Mouse (Mus musculus): Measurements from ENCODE around the gene 2310011J03Rik. TPM values are rescaled to one million over a fixed set of nuclear protein-coding genes. Genes with fewer than 3 reads are reported as not detected.
"Not testable (repeated sequence)": the region's sequence is repeated elsewhere in the genome, so short reads cannot be mapped to it uniquely, and the experiment has no call there.

Gene 2310011J03Rik
- polyA plus RNA-seq, 1 experiment from 2014 or later: 49.2 TPM

GRCm38 (mm10) chr10:80355431-80355830 lies 35.1 kb upstream of the 2310011J03Rik start:
- 10% methylated on average over 9 of the region's 9 CpGs for WGBS
- no peak for ATAC-seq (ENCODE audit: low read depth)
- Histone ChIP-seq H3K4me1 (replicated peaks; ENCODE audit: control insufficient read depth, insufficient read depth, low read length) (peaks cover 5% of the 10 kb centered on the region; the same call in 1 of the 2 replicates), H3K4me2 (ENCODE audit: low read depth, low read length) (no peak overlapping the region), H3K9ac (ENCODE audit: low read length) (no peak overlapping the region), H3K9me3 (ENCODE audit: control insufficient read depth, low read length) (no peaks in the 10 kb centered on the region), H3K27me3 (ENCODE audit: control insufficient read depth, insufficient read depth, low read depth, low read length) (peaks cover 59% of the 10 kb centered on the region), H3K36me3 (ENCODE audit: control insufficient read depth, insufficient read depth, low read length) (no peaks in the 10 kb centered on the region), H3K27ac (ENCODE audit: low read length) (no peak overlapping the region), H3K4me3 (ENCODE audit: low read length) (no peak overlapping the region)

DNA sequence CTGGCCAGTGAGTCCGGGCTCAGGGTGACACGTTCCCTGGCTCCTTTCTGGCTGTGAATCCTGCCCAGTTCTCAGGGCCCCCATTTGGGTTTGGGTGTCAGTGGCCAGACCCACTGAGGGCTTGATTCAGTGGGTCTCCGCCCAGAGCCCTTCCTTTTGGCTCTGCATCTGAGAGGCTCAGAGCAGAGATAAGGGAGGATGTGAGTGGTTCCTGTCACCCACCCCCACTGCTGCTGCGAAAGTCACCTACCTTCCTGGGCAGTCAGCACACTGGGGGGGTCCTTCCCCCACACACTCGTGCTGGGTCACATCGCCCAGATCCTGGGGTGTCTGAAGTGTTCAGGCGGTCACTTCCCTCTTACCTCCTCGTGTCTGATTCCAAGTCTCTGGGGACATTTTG lies 32.4 kb upstream of the 2310011J03Rik start:
- no peaks in the 10 kb centered on the region for H3K36me3 ChIP-seq (ENCODE audit: control insufficient read depth, insufficient read depth, low read length)
- no peak overlapping the region for H3K4me2 ChIP-seq (ENCODE audit: low read depth, low read length)
- no peak for ATAC-seq (ENCODE audit: low read depth)
- H3K9ac ChIP-seq (ENCODE audit: low read length): no peak overlapping the region
- H3K9me3 ChIP-seq (ENCODE audit: control insufficient read depth, low read length): no peaks in the 10 kb centered on the region
- H3K27ac ChIP-seq (ENCODE audit: low read length): no peak overlapping the region
- WGBS: 50% methylated on average over 8 of the region's 8 CpGs
- H3K4me3 ChIP-seq (ENCODE audit: low read length): no peak overlapping the region
- peaks cover 21% of the 10 kb centered on the region for H3K4me1 ChIP-seq (replicated peaks; ENCODE audit: control insufficient read depth, insufficient read depth, low read length)
- peaks cover 69% of the 10 kb centered on the region for H3K27me3 ChIP-seq (ENCODE audit: control insufficient read depth, insufficient read depth, low read depth, low read length)

DNA sequence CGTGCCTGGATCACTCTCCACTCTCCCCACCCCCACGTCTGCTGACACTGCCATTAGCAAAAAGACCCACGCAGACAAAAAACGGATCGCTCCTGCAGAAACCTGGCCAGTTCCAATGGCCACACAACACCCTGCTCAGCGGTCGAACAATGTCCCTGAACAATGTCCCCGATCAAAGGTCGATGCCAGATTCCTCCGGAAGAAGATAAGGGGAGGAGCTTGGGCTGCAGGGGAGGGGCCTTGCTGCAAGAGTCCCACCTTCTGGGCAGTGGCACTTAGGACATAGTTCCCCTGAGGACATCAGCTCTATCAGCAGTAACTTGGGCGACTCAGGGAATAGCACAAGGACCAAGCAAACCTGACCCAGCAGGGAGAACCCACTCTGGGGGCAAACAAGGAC lies 31.6 kb upstream of the 2310011J03Rik start:
- H3K36me3 ChIP-seq (ENCODE audit: control insufficient read depth, insufficient read depth, low read length): no peaks in the 10 kb centered on the region
- H3K27me3 ChIP-seq (ENCODE audit: control insufficient read depth, insufficient read depth, low read depth, low read length): peaks cover 69% of the 10 kb centered on the region
- H3K4me1 ChIP-seq (replicated peaks; ENCODE audit: control insufficient read depth, insufficient read depth, low read length): peaks cover 26% of the 10 kb centered on the region
- no peaks in the 10 kb centered on the region for H3K9me3 ChIP-seq (ENCODE audit: control insufficient read depth, low read length)
- H3K9ac ChIP-seq (ENCODE audit: low read length): no peak overlapping the region
- ATAC-seq (ENCODE audit: low read depth): no peak
- H3K4me2 ChIP-seq (ENCODE audit: low read depth, low read length): no peak overlapping the region
- no peak overlapping the region for H3K27ac ChIP-seq (ENCODE audit: low read length)
- 22% methylated on average over 11 of the region's 11 CpGs for WGBS
- H3K4me3 ChIP-seq (ENCODE audit: low read length): no peak overlapping the region

DNA sequence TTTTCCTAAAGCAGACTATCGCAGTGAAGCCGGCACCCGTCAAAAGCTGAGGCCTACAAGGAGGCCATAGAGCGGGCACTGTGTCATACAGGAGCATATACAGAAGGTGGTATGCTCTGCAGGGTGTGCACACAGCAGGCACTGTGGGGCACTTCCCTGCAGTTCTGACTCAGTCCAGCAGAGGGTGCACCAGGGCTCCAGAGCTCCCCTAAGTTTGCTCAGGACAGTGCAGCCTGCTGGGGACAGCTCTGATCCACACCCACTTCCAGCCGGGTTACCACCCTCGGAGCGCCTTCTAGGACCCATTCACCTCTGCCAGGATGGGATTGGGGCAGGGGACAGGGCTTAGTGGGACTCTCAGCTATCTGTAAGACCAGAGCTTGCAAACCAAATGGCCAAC lies 30.0 kb upstream of the 2310011J03Rik start:
- Histone ChIP-seq H3K36me3 (ENCODE audit: control insufficient read depth, insufficient read depth, low read length) (no peaks in the 10 kb centered on the region), H3K9me3 (ENCODE audit: control insufficient read depth, low read length) (no peaks in the 10 kb centered on the region), H3K4me3 (ENCODE audit: low read length) (no peak overlapping the region), H3K9ac (ENCODE audit: low read length) (no peak overlapping the region), H3K4me1 (replicated peaks; ENCODE audit: control insufficient read depth, insufficient read depth, low read length) (peaks cover 22% of the 10 kb centered on the region), H3K4me2 (ENCODE audit: low read depth, low read length) (no peak overlapping the region), H3K27ac (ENCODE audit: low read length) (no peak overlapping the region), H3K27me3 (ENCODE audit: control insufficient read depth, insufficient read depth, low read depth, low read length) (peaks cover 61% of the 10 kb centered on the region)
- peak; percentile 77 for ATAC-seq (ENCODE audit: low read depth)
- WGBS: 0% methylated on average over 7 of the region's 7 CpGs

DNA sequence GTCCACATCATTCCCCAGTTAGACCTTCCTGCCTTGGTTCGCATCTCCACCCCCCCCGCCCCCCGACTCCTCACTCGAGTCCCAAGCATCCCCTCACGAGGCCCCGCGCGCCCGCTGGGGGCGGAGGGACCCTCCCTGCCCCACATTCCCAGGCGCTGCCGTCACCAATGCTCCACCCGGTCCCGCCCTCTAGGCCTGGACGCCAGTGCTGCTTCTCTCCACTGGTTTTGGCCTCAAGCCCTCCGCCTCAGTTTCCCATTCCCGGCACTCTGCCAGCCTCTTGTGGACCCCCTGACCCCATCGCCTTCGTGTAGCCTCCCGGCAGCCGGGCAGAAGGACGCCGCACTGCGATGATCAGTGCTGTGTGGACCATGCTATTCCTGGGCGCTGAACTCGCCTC lies 28.6 kb upstream of the 2310011J03Rik start:
- no peak overlapping the region; the same call in 1 of the 2 replicates for H3K9ac ChIP-seq (ENCODE audit: low read length)
- no peaks in the 10 kb centered on the region for H3K36me3 ChIP-seq (ENCODE audit: control insufficient read depth, insufficient read depth, low read length)
- H3K9me3 ChIP-seq (ENCODE audit: control insufficient read depth, low read length): no peaks in the 10 kb centered on the region
- ATAC-seq (ENCODE audit: low read depth): 0 out of 2 replicates have a peak, but pooled peaks have one; percentile 20
- H3K27me3 ChIP-seq (ENCODE audit: control insufficient read depth, insufficient read depth, low read depth, low read length): peaks cover 58% of the 10 kb centered on the region
- 10% methylated on average over 25 of the region's 26 CpGs for WGBS
- H3K4me3 ChIP-seq (ENCODE audit: low read length): peak overlapping the region; percentile 46
- H3K4me2 ChIP-seq (ENCODE audit: low read depth, low read length): peak overlapping the region; percentile 66
- H3K4me1 ChIP-seq (replicated peaks; ENCODE audit: control insufficient read depth, insufficient read depth, low read length): peaks cover 32% of the 10 kb centered on the region
- H3K27ac ChIP-seq (ENCODE audit: low read length): no peak overlapping the region

DNA sequence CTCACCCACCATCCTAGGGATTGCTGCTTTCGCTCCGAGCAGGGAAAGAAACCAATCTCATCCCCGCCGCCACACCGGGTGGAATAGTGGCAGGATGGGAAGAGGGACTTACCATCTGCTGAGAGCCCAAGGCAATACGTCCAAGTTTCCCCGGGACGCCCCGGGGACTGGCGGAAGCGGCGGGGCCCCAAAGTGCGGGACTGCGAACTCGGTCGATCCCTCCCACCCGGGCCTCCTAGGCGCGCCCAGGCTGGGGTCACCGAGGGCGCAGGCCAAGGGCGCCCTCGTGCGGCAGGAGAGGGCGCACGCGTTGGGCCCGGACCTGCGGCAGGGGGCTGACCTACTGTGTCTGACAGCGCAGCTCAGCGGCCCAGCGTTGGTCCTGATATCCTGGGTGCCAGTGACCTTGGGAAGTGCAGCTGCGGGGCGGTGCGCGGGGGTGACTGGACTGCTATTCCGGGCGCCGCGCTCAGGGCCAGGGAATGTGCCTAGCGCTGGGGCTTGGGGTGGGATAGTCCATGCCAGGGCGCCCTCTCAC lies 28.0 kb upstream of the 2310011J03Rik start, which contains the start of gene Adamtsl5:
TSS of gene Adamtsl5 (minus strand) at position 169 of the 538 bp plus-strand sequence.
- Histone ChIP-seq H3K4me3 (ENCODE audit: low read length) (peak within 1 kb of the TSS; percentile 46), H3K4me1 (replicated peaks; ENCODE audit: control insufficient read depth, insufficient read depth, low read length) (peaks cover 39% of the 10 kb centered on the region), H3K9me3 (ENCODE audit: control insufficient read depth, low read length) (no peaks in the 10 kb centered on the region), H3K4me2 (ENCODE audit: low read depth, low read length) (peak within 1 kb of the TSS; percentile 66), H3K9ac (ENCODE audit: low read length) (peak within 1 kb of the TSS; percentile 55), H3K27me3 (ENCODE audit: control insufficient read depth, insufficient read depth, low read depth, low read length) (peaks cover 64% of the 10 kb centered on the region), H3K36me3 (ENCODE audit: control insufficient read depth, insufficient read depth, low read length) (no peaks in the 10 kb centered on the region), H3K27ac (ENCODE audit: low read length) (no peak within 1 kb of the TSS)
- peak; percentile 42 for ATAC-seq (ENCODE audit: low read depth)
- 1% methylated on average over 37 of the region's 42 CpGs for WGBS

DNA sequence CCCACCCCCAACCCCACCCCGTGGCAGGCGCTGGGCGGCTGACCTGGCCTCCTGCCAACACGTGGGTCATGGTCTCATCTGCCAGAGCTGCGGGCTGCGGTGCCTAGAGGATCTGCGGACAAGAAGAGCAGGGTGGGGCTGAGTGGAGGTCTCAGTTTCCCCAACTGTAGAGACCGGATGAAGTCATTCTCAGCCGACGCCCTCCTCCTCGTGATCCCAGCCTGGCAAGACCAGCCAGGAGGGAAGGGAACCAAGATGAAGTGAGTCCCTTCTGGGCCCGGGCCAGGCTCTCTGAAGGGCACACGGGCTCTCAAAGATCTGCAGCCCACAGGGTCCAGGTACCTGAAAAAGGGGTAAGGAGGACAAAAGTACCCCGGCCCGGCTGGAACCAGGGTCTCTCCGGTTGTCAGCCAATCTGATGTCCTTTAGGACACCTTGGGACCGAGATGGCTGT lies 27.2 kb upstream of the 2310011J03Rik start:
- H3K4me1 ChIP-seq (replicated peaks; ENCODE audit: control insufficient read depth, insufficient read depth, low read length): peaks cover 41% of the 10 kb centered on the region
- ATAC-seq (ENCODE audit: low read depth): no peak
- H3K36me3 ChIP-seq (ENCODE audit: control insufficient read depth, insufficient read depth, low read length): no peaks in the 10 kb centered on the region
- H3K4me3 ChIP-seq (ENCODE audit: low read length): peak overlapping the region; percentile 46; the same call in 1 of the 2 replicates
- H3K4me2 ChIP-seq (ENCODE audit: low read depth, low read length): peak overlapping the region; percentile 66
- peaks cover 69% of the 10 kb centered on the region for H3K27me3 ChIP-seq (ENCODE audit: control insufficient read depth, insufficient read depth, low read depth, low read length)
- WGBS: 11% methylated on average over 17 of the region's 17 CpGs
- H3K27ac ChIP-seq (ENCODE audit: low read length): no peak overlapping the region
- H3K9me3 ChIP-seq (ENCODE audit: control insufficient read depth, low read length): no peaks in the 10 kb centered on the region
- H3K9ac ChIP-seq (ENCODE audit: low read length): peak overlapping the region; percentile 55

- H3K36me3 ChIP-seq (ENCODE audit: control insufficient read depth, insufficient read depth, low read length); H3K4me2 ChIP-seq (ENCODE audit: low read depth, low read length); H3K27ac ChIP-seq (ENCODE audit: low read length); ATAC-seq (ENCODE audit: low read depth); H3K9ac ChIP-seq (ENCODE audit: low read length); H3K4me3 ChIP-seq (ENCODE audit: low read length); H3K9me3 ChIP-seq (ENCODE audit: control insufficient read depth, low read length): not testable (repeated sequence)
- WGBS: 75% methylated on average over 5 of the region's 6 CpGs
- peaks cover 75% of the 10 kb centered on the region for H3K27me3 ChIP-seq (ENCODE audit: control insufficient read depth, insufficient read depth, low read depth, low read length)
- peaks cover 51% of the 10 kb centered on the region for H3K4me1 ChIP-seq (replicated peaks; ENCODE audit: control insufficient read depth, insufficient read depth, low read length)
These were observed 25.6 kb upstream of the 2310011J03Rik start for GRCm38 (mm10) chr10:80345929-80346328.

DNA sequence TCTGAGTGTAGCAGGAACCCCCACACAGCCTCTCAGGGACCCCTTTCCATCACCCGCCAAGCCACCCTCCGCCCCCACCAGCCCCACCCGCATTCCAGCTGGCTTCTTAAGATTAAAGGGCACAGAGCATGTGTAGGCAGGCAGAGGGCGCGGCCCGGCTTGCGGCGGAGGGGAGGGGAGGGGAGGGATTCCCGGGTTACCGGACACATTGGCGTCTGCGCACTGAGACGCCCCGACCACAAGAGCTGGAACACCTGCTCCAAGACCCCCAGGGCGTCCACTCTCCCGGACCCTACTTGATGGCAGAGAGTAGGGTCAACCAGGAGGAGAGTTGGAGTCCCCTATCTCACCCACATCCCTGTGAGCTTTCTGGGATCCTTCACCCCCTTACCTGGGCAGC lies 24.8 kb upstream of the 2310011J03Rik start:
- no peaks in the 10 kb centered on the region for H3K9me3 ChIP-seq (ENCODE audit: control insufficient read depth, low read length)
- peak overlapping the region; percentile 19 for H3K4me3 ChIP-seq (ENCODE audit: low read length)
- H3K36me3 ChIP-seq (ENCODE audit: control insufficient read depth, insufficient read depth, low read length): no peaks in the 10 kb centered on the region
- H3K4me1 ChIP-seq (replicated peaks; ENCODE audit: control insufficient read depth, insufficient read depth, low read length): peaks cover 49% of the 10 kb centered on the region
- H3K4me2 ChIP-seq (ENCODE audit: low read depth, low read length): peak overlapping the region; percentile 42
- no peak for ATAC-seq (ENCODE audit: low read depth)
- peaks cover 79% of the 10 kb centered on the region for H3K27me3 ChIP-seq (ENCODE audit: control insufficient read depth, insufficient read depth, low read depth, low read length)
- WGBS: 2% methylated on average over 16 of the region's 16 CpGs
- H3K9ac ChIP-seq (ENCODE audit: low read length): peak overlapping the region; percentile 36; the same call in 1 of the 2 replicates
- peak overlapping the region; percentile 28; the same call in 1 of the 2 replicates for H3K27ac ChIP-seq (ENCODE audit: low read length)

Measured in lung, embryonic 16.5 days (tissue).